Mouse (Mus musculus) kidney, adult 9 months (tissue): ENCODE measurements at regions not wholly inside any gene's neighbourhood (a gene's known extent, or its start where the extent isn't known, plus 50 kb on each side); places are given as distances from the start of the nearest gene placed in this dataset.

Experiments
- DNase-seq: peaks from one replicate; pipeline ENCODE4 v3.0.0; 2022

DNA sequence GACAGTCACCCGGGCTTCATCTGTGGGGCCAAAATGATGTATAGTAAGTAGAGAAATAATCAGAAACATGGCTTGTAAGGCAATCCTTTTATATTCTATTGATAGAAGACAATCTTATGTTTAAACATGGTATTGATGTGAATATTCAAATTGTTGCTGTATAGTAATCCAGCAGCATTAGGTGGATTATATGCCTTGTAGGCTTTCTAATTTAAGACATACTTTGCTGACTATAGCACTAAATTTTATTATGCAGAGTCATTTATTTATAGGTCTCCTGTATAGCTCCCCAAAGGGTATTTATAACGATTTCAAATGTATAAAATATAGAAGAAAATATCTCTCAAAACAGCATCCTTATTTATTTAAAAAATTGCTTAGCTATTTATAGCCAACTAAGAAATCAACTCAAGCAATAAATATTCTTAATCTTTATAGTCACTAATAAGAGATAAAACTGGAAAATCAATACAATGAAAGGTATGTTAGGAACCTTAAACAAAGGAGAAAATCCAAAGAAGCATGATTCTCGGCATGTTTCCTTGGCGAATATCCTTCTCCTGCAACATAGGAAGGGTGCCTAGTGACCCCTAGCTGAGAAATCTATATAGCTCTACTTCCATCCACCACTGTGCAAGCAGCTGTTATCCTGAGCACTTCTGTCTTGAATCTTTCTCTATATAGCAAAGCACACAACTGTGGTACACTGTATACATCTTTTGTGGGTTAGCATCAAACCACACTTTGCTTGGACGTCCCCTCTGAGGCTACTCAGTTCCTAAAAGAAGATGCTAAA, 188.8 kb upstream of the Gm49339 start:
- peak; percentile 3 for DNase-seq

GRCm38 (mm10) chr10:51312814-51313213, 167.6 kb upstream of the Gm49339 start:
- no peak for DNase-seq

DNA sequence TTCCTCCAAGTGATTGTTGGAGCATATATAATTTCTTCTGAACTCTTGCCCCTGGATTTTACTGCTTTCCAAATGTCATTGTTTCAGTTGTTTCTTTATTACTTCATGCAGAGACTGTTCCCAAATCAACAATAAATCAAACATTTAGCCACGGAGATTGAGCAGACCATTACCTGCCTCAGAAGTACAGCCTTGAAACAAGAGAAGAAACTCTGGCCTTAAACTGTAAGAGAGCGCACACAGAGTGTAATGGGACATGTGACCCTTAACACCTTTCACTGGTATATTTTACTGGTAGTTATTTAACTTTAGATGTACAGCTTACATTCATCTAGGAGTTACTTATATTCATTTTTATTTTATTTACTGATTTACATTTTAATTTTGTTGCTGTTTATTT, 160.2 kb upstream of the Gm49339 start:
- no peak for DNase-seq

DNA sequence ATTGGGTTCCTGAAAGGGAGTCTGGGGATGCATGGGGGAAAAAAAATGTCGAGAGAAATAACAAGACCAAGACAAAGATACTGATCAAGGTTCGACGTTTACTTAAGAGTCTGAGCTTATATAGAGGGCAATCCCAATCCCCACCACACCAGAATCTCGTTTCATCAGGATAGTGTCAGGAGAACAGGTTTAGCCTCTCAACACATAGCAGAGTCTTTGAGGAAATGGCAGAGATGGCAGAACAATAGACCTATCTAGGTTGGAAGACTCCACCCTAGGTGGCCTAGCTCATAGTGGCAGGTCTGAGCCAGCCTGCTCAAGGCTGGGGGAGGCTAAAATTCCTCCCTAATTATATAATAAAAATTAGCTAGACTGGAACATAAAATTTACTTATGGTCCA, 151.6 kb upstream of the Gm49339 start:
- no peak for DNase-seq

GRCm38 (mm10) chr10:51329386-51329785, 151.0 kb upstream of the Gm49339 start:
- DNase-seq = no peak
